Mouse (Mus musculus) kidney, postnatal 25 days (tissue): ENCODE measurements at regions not wholly inside any gene's neighbourhood (a gene's known extent, or its start where the extent isn't known, plus 50 kb on each side); places are given as distances from the start of the nearest gene placed in this dataset.
"Not testable (repeated sequence)": the region's sequence is repeated elsewhere in the genome, so short reads cannot be mapped to it uniquely, and the experiment has no call there.

ENCODE experiments used
- DNase-seq, 2 experiments: peaks; one replicate each; pipeline ENCODE4 v3.0.0; 2021; ENCODE audit warnings: mixed read lengths in 2 of 2

DNA sequence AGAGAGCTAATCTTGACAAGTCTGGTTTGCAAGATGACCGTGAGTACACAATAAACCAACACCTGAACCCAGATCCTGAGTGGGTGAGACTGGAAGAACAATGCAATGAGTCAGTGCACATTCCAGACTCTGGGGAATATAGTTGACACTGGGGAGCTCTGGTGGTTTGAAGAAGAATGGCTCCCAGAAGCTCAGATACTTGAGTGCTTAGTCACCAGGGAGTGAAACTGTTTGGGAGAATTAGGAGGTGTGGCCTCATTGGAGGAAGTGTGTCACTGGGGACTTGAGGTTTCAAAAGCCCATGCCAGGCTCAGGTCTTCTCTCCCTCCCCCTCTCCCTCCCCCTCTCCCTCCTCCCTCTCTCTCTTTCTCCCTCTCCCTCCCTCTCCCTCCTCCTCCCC, 436.6 kb upstream of the Cdh5 start:
- no peak for DNase-seq

DNA sequence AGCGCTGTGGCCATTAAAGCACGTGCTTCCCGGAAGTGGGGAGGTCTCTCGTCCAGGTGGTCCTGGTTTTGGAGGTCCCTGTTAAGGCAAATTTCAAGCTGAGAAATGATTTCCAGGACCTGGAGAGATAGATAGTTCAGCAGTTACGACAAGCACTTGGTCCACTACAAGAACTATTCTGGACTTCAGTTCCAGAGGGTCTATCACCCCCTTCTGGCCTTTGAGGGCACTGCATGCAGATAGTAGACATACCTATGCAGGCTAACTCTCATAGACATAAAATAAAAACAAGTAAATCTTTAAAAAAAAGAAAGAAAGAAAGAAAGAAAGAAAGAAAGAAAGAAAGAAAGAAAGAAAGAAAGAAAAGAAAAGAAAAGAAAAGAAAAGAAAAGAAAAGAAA, 415.2 kb upstream of the Cdh5 start:
- DNase-seq: not testable (repeated sequence)

DNA sequence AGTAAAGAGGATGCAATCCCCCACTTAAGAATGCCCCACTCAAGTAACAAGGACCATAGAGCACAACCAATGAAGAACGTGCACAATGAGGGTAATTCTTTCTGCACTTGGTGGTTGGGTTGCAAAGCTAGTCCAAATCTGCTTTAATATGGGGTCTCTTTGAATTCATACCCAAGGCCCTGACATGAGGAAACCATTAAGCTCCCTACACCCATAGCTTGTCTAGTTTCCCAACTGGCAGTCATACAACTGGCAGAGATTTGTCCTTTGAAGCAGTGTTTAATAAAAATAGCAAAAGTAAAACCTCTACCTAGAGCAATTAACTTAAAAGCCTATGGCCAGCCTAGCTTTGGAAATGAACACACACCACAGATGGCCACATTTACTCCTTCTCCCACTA, 411.0 kb upstream of the Cdh5 start:
- no peak for DNase-seq

DNA sequence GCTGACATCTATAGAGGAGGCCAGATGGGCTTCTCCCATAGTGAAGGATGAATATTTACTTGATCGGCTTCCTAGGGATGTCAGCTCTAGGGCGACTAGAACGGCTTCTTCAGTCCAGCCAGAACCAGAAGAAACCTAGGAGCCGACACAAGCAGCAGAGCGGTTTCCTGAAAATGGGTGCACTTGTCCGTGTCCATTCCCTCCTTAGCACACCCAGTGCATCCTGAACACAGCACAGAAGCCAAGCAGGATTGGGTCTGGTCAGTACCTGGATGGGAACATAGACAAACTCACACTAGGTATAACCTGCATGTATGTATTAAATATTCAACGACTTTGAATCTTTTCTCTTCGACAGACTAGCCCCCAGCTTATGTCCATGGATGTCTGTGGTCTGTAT, 407.9 kb upstream of the Cdh5 start:
- no peak for DNase-seq

DNA sequence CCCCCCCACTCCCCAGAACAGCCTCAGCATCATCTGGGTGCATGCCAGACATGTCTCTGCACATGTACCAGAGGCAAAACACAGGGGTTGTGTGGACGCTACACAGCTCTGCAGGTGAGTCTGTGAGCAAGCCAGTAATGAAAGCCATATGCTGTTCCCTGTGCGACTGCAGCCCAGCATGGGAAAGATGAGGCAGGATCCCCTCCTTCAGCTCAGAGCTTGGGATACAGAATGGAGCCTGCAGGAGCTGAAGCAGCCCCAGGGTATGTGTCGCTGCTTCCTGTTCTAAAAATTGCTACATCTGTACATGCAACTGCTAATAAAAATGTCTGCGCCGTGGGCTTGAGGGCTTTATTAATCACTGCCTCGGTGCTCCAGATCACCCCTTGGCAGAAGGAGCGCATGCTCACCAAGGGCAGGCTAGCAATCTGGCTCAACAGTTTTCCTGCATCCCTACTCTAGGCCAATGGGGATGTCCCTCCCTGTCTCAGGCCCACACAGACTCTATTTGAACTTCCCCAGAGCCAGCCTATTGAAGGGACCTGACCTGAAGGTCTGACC, 407.0 kb upstream of the Cdh5 start:
- no peak for DNase-seq

DNA sequence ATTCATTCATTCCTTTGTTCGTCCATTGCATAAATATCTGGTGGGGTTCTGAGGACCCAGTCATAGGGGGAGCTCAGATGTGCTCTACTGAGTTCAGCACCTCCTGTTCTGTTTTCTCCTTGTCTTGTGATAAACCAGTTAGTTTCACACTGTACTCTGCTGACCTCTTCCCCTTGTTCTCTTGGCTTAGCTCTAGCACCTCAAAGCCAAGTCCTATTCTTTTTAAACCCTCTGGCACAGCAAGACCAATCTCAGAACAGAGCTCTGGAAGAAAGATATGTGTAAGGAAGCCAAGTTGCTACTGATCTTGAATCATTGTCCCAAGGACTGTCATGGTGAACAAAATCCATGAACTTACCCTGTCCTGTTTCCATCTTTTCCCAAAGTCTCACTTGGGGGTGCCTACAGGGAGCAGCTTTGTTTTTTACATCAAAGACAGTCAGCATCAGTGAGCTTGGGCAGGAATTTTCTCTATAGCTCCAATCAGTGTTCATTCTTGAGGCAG, 402.4 kb upstream of the Cdh5 start:
- DNase-seq: no peak

DNA sequence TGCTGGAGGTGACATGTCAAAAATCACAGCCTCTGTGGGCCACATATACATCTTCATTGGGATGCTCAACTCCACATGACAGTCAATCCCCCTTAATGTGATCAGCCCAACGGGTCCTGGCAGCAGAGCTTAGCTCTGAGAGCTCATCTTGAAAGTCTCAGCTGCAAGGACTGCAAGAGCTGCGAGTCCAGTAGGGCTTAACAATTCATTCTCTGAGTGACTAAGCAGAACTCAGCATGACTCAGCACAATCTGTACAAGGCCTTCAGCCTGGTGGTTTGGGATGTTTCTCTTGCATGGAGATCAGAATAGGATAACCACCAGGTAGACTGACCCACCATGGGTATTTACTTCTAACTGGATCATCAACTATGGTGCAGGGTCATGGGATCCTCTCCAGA, 399.2 kb upstream of the Cdh5 start:
- no peak for DNase-seq

DNA sequence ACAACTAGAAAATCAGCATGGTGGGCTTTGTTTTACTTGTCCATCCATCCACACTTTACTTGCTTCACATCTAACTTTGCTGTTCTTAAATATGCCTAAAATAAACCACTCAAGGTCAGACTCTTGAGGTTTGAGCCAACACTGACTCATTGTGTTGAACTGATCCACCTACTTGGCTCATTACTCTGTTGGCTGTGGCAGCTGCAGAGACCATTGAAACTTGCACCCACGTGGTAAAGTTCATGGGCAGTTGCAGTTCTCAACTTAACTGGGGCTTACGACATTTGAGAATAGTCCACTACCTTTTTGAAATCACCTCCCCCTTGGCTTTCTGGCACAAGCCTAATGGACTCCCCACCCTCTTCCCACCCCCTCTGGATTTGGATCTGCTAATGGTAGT, 395.3 kb upstream of the Cdh5 start:
- no peak for DNase-seq

DNA sequence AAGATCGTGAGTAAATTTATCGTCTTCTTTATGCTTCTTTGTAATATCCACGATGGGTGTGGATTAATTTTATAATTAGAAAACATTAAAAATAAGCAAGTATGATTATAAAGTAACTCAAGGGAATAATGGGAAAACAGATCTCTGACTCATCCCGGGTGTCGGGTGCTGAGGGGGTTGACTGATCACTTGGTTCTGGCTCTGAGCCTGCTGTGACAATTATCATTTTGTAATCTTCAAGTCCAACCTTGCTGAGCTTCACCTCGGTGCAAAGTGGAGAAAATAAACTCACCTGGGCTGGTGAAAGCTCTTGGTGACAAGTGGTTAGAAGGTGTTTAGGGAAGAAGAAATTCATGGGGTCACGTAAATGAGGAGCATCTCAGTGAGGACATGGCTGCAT, 390.6 kb upstream of the Cdh5 start:
- DNase-seq: not testable (repeated sequence)

DNA sequence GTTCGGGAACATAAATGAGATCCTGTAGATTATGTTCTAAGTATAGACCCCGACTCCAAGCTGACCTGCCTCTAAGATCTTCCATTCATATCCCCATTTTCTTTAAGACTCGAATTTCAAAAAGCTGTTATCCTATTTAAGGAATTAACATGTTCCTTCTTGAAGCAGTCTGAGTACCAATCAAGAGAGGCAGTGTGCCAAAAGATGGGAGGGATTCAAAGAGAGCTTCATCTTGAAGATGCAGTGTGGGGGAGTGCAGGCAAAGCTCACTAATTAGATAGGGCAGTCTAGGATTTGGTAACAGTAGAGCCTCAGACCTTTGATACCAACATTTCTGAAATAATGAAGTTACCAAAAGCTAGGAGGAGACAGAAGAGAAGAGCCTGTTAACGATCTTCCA, 383.7 kb upstream of the Cdh5 start:
- no peak for DNase-seq

DNA sequence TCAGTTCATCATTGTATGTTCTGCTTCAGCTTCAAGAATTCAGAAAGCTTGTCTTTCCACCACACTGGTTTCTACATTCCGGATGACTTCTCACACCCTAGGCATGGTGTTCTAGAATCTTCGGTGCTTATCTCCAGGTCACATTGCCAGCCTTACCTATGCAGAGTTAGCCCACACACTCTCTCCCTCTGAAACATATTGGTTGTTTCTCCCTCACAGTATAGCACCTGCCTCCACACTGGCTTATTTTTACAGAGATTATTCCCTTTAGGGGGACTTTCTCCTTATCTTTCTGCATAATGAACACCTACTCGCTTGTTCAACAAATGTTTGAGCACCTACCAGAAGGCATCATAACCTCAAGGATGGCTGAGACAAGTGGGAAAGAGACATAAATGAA, 368.0 kb upstream of the Cdh5 start:
- no peak for DNase-seq

DNA sequence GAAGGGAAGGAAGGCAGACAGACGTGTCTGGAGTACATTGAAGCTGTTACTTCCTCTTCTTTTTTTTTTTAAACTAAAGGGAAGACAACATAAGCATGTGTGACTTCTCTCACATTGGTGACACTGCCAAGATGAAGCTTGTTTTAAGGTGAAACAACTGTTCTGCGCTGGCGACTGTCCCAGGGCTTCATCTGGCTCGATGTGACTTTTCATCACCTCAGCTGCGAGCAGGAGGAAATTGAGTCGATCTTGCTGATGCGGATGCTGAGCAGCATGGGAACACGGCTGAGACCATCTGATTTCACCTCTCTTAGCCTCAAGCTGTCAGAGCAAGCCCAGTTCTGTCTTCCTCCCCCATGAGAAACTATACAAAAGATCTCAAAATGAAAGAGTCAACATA, 363.1 kb upstream of the Cdh5 start:
- DNase-seq: peak; percentile 7 to 36

DNA sequence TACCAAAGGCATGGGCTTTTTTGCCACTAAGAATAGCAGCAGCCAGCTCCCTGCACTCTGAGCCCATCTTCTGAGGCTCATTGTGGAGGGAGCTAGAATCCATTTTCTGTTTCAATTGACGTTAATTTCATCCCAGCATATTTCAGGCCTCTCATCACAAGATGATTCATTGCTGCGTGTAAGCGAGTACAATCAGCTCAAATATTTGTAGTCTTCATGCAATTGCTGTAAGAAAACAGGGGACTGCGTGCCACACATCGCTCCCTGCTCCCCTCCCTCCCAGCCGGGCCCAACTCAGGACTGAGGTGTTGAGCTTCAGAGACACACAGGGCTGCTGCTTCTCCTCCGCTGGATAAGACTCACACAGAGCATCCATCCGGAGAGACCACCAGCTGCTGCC, 360.0 kb upstream of the Cdh5 start:
- DNase-seq: no peak

DNA sequence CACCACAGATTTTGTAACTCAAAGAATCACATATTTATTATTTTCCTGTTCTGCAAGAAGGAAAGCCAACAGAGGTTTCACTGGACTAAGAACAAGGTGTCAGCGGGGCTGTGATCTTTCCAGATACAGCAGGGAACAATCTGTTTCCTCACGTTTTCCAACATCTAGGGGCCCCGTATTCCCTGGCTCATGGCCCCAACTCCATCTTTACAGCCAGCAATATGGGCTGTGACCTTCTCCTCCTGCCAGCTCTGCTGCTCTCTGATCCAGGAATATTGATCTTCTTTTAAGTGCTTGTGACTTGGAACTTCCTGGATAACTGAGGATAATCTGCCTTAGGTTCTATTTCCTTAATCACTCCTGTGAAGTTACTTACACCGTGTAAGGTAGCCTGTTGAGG, 352.7 kb upstream of the Cdh5 start:
- DNase-seq: no peak

DNA sequence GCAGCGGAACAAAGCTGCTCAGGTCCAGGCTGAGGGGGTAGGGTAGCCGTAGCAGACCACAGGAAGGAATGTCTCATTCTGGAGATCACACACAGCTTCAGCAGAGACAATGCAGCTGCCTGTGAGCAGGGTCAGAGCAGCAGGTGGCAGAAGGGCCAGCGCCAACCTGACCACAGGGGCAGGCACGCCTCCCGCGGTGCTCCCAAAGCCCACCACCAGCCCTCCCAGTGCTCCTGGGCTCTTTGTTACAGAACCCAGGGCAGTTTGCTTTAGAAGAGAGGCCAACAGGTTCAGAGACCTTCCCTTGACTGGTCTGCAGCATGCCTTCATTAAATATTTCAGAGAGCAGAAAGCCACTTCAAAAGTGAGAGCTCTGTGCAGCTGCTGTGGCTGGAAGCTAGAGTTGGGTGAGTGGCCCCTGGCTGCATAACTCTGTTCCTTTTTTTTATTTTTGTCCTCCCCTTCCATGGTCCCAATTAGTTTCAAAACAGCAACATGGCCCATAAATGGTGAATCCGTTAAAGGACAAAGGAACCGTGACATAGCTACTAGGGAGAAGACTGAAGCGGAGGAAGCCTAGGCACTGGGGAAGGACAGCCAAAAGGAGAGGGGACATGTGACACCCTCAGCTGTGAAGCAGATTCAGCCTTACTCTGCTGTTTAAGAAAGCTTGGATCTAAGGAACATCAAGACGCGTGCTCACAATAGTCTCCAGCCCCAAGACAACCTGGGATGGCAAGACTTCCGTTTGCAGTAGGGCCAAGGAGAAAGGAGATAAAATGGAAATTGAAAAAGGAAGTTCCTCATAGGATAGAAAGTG, 350.9 kb upstream of the Cdh5 start:
- no peak for DNase-seq

DNA sequence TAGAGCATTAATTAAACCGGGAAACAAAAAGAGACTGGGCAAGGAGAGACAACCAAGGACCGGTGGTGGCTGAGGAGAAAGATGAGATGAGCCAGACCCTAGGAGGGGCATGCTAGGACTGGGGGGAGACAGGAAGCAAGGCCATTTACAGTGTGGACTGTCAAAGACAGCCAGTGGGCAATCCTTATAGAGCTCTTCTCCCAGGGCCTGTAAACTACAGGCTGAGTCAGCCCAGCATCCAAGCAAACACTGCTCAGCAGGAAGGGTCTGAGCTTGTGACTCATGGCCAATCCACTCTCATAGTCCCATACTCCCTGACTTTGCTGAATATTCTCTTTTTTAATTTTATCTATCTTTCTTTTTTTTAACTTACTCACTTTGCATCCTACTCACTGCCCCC, 350.3 kb upstream of the Cdh5 start:
- no peak for DNase-seq

DNA sequence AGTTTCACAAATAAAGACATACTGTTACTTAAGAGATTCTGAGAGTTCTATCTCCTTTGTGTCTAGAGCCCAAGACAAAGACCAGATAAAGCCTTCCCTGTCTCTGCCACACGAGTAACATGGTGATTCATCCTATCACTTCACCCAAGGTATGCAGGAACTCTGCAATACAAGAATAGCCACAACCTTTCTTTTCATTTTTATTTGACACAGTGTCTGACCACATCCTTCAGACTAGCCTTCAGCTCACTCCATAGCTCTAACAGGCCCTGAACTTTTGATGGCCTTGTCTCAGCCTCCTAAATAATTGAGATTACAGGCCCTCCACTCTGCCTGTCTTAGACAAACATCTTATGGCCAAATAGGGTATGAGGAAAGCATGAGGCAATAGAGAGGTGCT, 337.6 kb upstream of the Cdh5 start:
- DNase-seq: no peak

DNA sequence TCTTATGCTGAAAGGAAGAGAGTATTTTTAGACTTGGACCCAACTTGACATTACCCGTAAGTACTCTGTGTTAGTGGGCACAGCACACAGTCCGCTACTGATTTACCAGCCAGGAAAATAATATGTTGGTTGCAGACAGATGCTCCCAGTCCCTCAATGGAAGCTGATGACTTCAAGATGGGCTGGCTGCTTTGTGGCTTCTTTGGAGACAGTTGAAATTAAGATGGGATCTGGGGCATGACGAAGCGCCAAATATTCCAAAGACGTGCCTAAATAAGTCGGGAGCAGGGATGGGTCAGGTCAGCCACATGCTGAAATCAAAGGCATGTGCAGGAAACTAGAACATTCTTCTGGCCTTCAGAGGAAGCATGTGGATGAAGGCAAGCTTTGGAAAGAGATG, 321.8 kb upstream of the Cdh5 start:
- DNase-seq: no peak

DNA sequence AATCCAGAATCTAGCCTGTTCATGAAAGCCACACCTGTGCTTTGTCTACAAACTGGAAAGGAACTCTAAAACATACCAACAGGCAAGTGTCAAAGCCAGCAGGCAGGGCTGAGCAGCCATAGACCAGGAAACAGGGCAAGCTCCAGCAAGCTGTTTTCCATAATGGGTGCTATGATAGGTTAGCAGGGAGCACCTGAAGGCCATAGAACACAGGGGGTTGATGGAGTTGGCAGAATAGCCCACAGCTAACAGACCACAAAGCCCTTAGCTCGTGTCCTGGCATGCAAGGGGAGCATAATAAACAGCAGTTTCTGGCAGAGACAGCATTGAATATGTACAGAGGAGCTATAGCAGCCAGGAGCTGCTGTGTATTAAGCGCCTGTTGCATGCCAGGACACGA, 313.1 kb upstream of the Cdh5 start:
- DNase-seq: no peak

DNA sequence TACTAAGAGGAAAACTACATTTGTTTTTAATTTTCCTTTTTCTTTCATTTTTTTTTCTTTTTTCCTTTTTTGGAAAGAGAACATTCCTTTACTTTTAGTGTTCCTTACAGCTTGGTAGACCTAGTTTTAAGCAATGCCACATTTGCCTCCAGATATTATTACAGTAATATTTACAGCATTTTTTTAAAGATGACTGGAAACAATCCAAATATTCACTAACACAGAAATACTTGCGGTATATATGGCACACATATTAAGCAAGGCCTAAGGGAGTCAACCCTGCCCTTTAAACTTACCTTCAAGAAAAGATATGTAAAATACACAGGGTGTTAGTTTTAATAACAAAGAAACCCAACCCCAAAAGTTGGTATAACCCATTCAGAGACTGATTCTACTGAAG, 308.1 kb upstream of the Cdh5 start:
- DNase-seq: no peak

DNA sequence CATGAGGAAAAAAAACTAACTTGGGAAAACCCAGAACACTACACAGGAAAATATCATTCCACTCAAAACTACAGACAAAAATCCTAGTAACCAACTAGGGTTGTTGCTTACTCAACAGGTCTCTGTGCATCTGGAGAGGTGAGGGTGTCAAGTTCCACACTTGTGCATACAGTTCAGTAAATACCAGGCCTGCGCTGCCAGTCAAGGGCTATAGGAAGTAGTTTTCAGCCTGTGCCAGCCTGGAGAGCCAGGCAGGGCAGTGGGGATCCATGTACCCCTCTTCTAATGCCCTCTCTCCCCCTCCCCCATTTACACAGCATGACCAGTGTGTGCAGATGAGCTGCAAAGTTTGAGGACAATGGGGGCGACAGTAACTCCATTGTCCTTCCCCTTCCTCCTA, 302.8 kb upstream of the Cdh5 start:
- not testable (repeated sequence) for DNase-seq

DNA sequence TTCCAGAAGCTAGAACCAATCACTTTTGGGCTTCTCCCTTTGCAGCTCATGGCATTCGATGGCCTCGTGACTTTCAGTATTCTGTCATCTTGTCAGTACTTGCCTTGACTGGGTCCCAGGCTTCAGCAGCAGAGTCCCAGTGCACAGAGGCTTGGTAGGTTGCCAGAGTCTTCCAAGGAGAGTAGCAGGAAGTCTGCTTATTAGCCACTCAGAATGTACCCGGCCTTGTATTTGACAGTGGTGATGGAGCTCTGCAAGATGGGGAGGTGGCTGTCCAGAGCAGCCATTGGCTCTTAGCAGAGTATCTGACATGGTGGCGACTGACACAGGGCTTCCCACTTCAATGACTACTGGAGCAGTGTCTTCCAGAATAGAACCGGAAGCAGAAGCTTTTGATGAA, 293.3 kb upstream of the Cdh5 start:
- peak; percentile 59 to 60 for DNase-seq

DNA sequence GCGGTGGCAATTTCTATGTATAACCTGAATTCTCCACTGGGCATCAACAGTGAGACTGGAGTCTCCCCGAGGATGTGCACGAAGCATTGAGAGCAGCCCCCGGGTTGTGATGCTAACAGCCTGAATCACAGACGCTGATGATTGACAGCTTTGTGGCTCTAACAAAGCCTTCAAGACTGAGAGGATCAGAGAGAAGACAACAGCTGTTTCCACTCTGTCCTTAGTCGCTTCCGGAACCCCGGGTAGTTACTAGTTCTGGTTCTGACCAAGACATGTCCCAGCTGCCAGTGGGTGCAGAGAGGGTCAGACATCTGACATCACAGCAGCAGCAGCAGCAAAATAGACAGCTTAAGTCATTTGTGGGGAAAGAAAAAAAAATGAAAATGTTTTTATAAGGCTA, 292.8 kb upstream of the Cdh5 start:
- DNase-seq: peak; percentile 70 to 85

DNA sequence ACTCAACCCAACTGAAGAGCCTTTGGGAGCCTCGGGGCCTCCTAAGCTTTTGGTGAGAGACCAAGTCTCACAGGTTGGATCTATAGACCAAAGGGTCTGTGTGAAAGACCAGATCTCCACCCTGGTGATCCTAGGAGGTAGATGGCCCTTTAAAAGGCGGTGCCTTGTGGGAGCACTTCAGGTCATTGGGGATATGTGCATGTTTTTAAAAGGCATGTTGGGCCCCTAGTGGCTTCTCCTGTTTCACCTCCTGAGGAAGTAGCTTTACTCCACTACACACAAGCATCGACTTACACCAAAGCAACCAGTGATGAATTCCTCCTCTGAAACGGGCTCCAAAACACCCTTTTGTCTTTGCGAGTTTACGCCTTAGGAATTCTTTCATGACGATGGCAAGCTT, 292.3 kb upstream of the Cdh5 start:
- DNase-seq: no peak
